Mouse (Mus musculus): ENCODE measurements around the gene Cyp2a22.
"Not testable (repeated sequence)": the region's sequence is repeated elsewhere in the genome, so short reads cannot be mapped to it uniquely, and the experiment has no call there.

Cyp2a22 gene

DNA sequence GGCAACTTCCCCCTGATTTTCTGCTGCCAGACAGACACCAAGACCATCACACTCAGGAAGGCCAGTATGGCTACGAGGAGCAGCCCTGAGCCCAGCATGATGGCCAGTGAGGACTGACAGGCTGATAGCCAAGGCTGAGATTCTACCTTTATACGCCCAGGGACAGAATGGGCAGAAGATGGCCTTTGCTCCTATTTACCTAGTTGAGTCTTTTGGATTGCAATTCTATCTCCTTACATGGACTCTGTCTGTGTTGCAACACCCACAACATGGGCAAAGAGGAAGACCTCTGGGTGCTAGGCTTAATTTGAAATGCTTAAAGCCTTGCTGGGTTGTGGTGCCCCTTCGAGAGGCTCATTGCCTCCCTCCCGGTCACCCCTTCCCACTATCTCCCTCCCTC lies at the start of gene Cyp2a22:
Gene Cyp2a22, minus strand, starts transcription at position 123 of the 400 bp plus-strand sequence.
- DNase-seq (ENCODE audit: extremely low read depth, low read depth) = no peak

DNA sequence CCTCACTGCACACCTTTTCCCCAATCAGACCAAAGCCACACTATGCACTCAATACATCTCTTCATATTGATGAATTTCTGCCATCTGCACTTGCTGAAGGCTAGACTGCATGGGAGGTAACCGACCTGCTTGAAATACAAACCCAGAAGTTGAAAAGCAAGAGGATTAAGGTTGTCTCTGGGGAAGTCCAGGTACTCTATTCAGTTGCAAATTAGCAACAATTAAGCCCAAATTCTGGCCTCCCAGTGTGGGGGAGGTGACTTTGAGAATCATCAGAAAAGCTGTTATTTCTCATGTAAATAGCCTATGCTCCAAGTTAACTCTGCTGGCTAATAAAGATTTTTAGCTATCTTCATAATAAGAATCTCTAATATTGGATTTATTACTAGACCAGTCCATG lies 44.0 kb upstream of the Cyp2a22 start:
- DNase-seq (ENCODE audit: extremely low read depth, low read depth) = not testable (repeated sequence)

DNA sequence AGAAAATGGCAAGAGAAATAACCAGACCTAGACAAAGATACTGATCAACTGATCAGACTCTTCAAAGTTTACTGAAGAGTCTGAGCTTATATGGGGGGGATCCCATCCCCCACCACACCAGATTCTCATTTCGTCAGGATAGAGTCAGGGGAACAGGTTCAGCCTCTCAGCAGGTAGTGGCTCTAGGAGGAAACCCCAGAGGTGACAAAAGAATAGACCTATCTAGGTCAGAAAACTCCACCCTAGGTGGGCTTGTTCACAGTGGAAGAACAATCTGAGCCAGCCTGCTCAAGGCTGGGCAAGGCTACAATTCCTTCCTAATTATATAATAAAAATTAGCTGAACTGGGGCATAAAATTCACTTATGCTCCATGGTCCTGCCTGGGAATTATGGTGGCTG lies 43.4 kb upstream of the Cyp2a22 start:
- no peak for DNase-seq (ENCODE audit: extremely low read depth, low read depth)

DNA sequence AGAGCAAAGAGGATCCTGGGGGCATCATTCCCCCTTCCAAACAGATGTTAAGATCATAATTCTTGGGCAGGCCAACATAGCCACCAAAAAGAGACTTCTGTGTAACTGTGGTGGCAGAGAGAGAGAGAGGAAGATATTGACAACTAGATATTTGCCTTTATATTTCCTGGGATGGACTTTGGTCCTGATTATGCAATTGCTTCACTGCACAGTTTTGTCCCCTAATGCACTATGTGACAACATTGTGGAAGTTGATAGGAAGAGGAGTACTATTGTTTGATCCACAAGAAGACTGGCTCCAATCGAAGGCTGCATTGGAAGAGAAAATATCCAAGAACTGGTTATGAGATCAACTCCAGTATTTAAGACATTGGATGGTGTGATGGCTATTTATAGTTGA lies 42.8 kb upstream of the Cyp2a22 start:
- not testable (repeated sequence) for DNase-seq (ENCODE audit: extremely low read depth, low read depth)

GRCm38 (mm10) chr7:26981464-26981863 lies 42.3 kb upstream of the Cyp2a22 start:
- not testable (repeated sequence) for DNase-seq (ENCODE audit: extremely low read depth, low read depth)

- DNase-seq (ENCODE audit: extremely low read depth, low read depth) = not testable (repeated sequence)
Observed at GRCm38 (mm10) chr7:26962371-26962770, 23.2 kb upstream of the Cyp2a22 start.

GRCm38 (mm10) chr7:26953306-26953705 lies 14.1 kb upstream of the Cyp2a22 start:
- DNase-seq (ENCODE audit: extremely low read depth, low read depth) = not testable (repeated sequence)

GRCm38 (mm10) chr7:26952671-26953070 lies 13.5 kb upstream of the Cyp2a22 start:
- not testable (repeated sequence) for DNase-seq (ENCODE audit: extremely low read depth, low read depth)

- not testable (repeated sequence) for DNase-seq (ENCODE audit: extremely low read depth, low read depth)
Observed at GRCm38 (mm10) chr7:26941320-26941925, 2.2 kb upstream of the Cyp2a22 start.

GRCm38 (mm10) chr7:26917114-26917513 lies 22.1 kb downstream of the Cyp2a22 start:
- not testable (repeated sequence) for DNase-seq (ENCODE audit: extremely low read depth, low read depth)

Measured in MEL-GATA-1-ER (cell line).